ENCODE assay signal across 14 mouse cellular contexts in genomic region chr9:46898120-46898519, GRCm38 (mm10).
"Had no signal": no experiment of that assay in that cellular context is flagged by ENCODE, and none has a peak within 500 bp of the region (broad histone marks: within the 10 kb centered on the region; RNA-seq: fewer than 3 reads in every experiment).

No protein-coding gene starts in this region.

- ATAC-seq: intestine, postnatal 0 days; liver, embryonic 12.5 days had no signal

- H3K4me2 ChIP-seq: limb, embryonic 15.5 days; liver, embryonic 12.5 days; lung, embryonic 14.5 days; neural tube, embryonic 12.5 days had no signal

- H3K27ac ChIP-seq: limb, embryonic 15.5 days; liver, embryonic 12.5 days; midbrain, embryonic 10.5 days; neural tube, embryonic 12.5 days; stomach, postnatal 0 days had no signal

- H3K36me3 ChIP-seq: limb, embryonic 15.5 days; liver, embryonic 12.5 days; midbrain, embryonic 10.5 days; neural tube, embryonic 12.5 days had no signal

- H3K4me1 ChIP-seq: limb, embryonic 15.5 days; liver, embryonic 12.5 days; neural tube, embryonic 12.5 days had no signal

- H3K4me3 ChIP-seq: limb, embryonic 15.5 days; liver, embryonic 12.5 days; midbrain, embryonic 10.5 days; neural tube, embryonic 12.5 days had no signal

- H3K9ac ChIP-seq: limb, embryonic 15.5 days; liver, embryonic 12.5 days; lung, embryonic 14.5 days; neural tube, embryonic 12.5 days had no signal

- H3K27me3 ChIP-seq: limb, embryonic 15.5 days; liver, embryonic 12.5 days; neural tube, embryonic 12.5 days had no signal

- H3K9me3 ChIP-seq: limb, embryonic 15.5 days; liver, embryonic 12.5 days; midbrain, embryonic 10.5 days; neural tube, embryonic 12.5 days had no signal

- DNase-seq: kidney, adult 8-10 months; kidney, postnatal 25 days; lung, embryonic 14.5 days; lung, postnatal 10 days; lung, postnatal 4 days; midbrain, embryonic 14.5 days; thymus, adult 18-20 months; thymus, postnatal 14 days had no signal
